Mouse (Mus musculus) midbrain, embryonic 12.5 days (tissue): ENCODE data around the gene Atp5j2. TPM values are rescaled to one million over a fixed set of nuclear protein-coding genes. Genes with fewer than 3 reads are reported as not detected.

Experiments
- ATAC-seq: fragments of 200-750 bp; cut with Nextera tagmentation; 2 replicates; pipeline ENCODE4 v1.8.0; 2017; ENCODE audit warnings: low read depth, moderate TSS enrichment, moderate library complexity; ENCODE audit not compliant: low FRiP score
- H3K27ac ChIP-seq: fragments of 300-500 bp; sonication (generic); replicated peaks from 2 replicates; pipeline ENCODE4 v1.5.1; 2016; ENCODE audit warnings: mild to moderate bottlenecking
- H3K27me3 ChIP-seq: fragments of 300-500 bp; sonication (generic); 2 replicates; pipeline ENCODE4 v1.6.1; 2016; ENCODE audit warnings: mild to moderate bottlenecking
- H3K36me3 ChIP-seq: fragments of 300-500 bp; sonication (generic); 2 replicates; pipeline ENCODE4 v1.6.1; 2016
- H3K4me1 ChIP-seq: fragments of 300-500 bp; sonication (generic); 2 replicates; pipeline ENCODE4 v1.6.1; 2016
- H3K4me2 ChIP-seq: fragments of 300-500 bp; sonication (generic); replicated peaks from 2 replicates; pipeline ENCODE4 v1.6.1; 2016; ENCODE audit warnings: mild to moderate bottlenecking, moderate library complexity
- H3K4me3 ChIP-seq: fragments of 300-500 bp; sonication (generic); 2 replicates; pipeline ENCODE4 v1.5.1; 2016; ENCODE audit warnings: mild to moderate bottlenecking
- H3K9ac ChIP-seq: fragments of 300-500 bp; sonication (generic); replicated peaks from 2 replicates; pipeline ENCODE4 v1.6.1; 2016; ENCODE audit warnings: mild to moderate bottlenecking, moderate library complexity
- H3K9me3 ChIP-seq: fragments of 300-500 bp; sonication (generic); 2 replicates; pipeline ENCODE4 v1.6.1; 2016; ENCODE audit warnings: mild to moderate bottlenecking
- WGBS: fragments of 180-500 bp; shearing (Covaris S2); methylation state at CpG from one replicate; pipeline ENCODE4 v1.1.7; 2016; 5-methylcytosine and 5-hydroxymethylcytosine counted together
- polyA plus RNA-seq: library from polyadenylated mRNA; unstranded; fragments of >200 nt; fragmentation: Nextera tagmentation; extraction: Ambion mirVana; gene quantifications from 2 replicates; pipeline ENCODE4 v1.2.1, GENCODE M21; 2016

The Atp5j2 gene
- polyA plus RNA-seq, 1 experiment from 2014 or later: 533 TPM

DNA sequence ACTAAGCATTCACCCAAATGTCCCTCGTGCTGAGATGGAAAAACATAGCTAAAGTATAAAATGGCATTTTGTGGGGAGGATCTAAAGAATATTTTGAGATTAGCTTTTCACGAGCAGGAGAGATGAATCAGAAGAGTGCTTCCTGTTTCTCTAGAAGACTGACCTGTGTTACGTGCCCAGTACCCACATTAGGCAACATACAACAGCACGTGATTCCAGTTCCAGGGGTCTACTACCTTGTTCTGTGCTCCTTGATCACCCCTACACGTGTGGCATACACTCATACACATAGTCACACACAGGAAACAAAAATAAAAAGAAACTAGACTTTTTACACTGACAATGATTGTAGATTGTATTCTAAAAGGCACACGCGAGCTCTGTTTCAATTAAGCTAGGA lies 8.5 kb upstream of the Atp5j2 start:
- 79% methylated on average over 7 of the region's 7 CpGs for WGBS
- ATAC-seq: no peak
- Histone ChIP-seq H3K36me3 (peaks cover 21% of the 10 kb centered on the region), H3K27me3 (no peaks in the 10 kb centered on the region), H3K27ac (no peak overlapping the region), H3K9me3 (no peaks in the 10 kb centered on the region), H3K4me3 (no peak overlapping the region), H3K4me2 (peak overlapping the region; percentile 99), H3K4me1 (peaks cover 18% of the 10 kb centered on the region), H3K9ac (no peak overlapping the region)

DNA sequence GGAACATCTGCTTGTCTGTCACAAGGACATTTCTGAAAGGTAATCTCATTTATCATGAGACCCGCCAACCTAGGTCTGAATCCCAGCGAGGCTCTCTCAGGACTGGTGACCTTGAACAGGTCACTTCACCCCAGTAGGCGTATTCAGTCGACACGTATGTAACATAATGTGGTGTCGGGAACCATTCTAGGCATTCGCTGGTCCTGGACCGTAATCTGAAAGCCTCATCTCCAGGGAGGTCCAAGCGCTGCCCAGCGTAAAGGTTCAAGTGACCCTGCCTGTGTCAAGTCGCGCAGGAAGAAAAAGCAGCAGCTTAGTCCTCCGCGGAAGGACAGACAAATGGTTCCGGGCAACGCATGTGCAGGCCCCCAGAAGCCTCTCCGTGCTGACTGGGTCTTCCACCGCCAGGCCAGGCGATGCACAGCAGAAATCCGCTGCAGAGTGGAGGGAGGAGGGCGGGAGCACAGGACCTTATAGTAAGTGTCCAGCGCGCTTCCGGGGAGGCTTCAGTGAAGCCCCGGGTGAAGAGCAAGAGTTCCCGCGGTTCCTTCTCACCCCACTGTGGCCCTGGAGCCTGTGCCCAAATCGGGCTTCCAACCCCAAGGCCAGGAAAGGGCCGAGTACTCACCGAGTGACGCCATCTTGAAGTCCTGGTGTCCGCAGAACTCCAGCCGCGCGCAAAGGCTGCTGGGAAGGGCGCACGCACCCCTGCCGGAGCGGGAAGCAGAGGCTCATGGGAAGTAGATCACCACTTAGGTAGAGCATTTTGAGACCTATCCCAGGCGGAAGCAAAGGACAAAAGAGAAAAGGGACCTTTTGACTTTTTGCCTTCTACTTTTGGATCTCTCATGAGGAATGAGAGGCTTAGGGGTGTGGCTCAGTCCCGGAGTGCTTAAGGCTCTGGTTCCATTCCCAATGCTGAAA lies 725 bp downstream of the Atp5j2 start:
- peaks cover 20% of the 10 kb centered on the region for H3K4me1 ChIP-seq
- H3K27ac ChIP-seq: peak overlapping the region; percentile 86
- H3K4me3 ChIP-seq: peak overlapping the region; percentile 91
- under 1% methylated on average over 41 of the region's 41 CpGs for WGBS
- H3K36me3 ChIP-seq: peaks cover 41% of the 10 kb centered on the region
- peak overlapping the region; percentile 89 for H3K4me2 ChIP-seq
- peak overlapping the region; percentile 96 for H3K9ac ChIP-seq
- H3K9me3 ChIP-seq: no peaks in the 10 kb centered on the region
- no peaks in the 10 kb centered on the region for H3K27me3 ChIP-seq
- ATAC-seq: peak; percentile 93

DNA sequence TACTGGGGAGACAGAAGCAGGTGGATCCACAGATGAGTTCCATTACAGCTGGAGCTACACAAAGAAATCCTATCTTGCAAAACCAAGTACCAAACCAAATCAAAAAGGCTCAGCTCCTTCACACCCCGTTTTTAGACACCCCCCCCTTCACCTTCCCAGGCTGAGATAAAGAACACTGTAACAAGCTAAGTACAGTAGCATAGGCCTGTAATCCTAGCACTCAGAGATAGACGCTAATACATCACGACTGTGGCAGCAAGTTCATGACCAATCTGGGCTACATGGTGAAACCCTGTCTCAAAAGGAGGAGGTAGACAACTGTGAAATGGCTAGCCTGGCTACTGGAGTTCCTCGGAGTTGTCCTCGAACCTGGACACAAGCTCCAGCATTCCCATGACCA lies 1.5 kb downstream of the Atp5j2 start:
- H3K36me3 ChIP-seq: peaks cover 41% of the 10 kb centered on the region
- no peaks in the 10 kb centered on the region for H3K9me3 ChIP-seq
- H3K4me2 ChIP-seq: peak overlapping the region; percentile 89
- WGBS: 53% methylated on average over 5 of the region's 5 CpGs
- H3K9ac ChIP-seq: peak overlapping the region; percentile 96
- peaks cover 20% of the 10 kb centered on the region for H3K4me1 ChIP-seq
- no peaks in the 10 kb centered on the region for H3K27me3 ChIP-seq
- peak overlapping the region; percentile 91 for H3K4me3 ChIP-seq
- ATAC-seq: no peak
- H3K27ac ChIP-seq: no peak overlapping the region

DNA sequence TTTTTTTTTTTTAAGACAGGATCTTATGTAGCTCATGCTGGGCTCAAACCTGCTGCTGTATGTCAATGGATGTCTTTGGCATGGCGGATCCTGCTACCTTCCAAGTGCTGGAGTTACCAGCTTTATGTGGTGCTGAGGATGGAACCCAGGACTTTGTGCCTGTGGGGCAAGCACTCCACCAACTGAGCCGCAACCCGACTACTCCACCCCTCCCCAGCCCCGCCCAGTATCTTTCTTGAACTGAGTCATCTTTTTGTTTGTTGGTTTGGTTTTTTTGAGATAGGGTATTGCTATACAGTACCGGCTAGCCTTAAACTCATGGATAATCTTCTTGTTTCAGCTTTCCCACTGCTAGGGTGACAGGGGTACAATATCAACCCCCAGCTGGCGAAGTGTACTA lies 2.4 kb downstream of the Atp5j2 start:
- Histone ChIP-seq H3K27me3 (no peaks in the 10 kb centered on the region), H3K9me3 (no peaks in the 10 kb centered on the region), H3K36me3 (peaks cover 39% of the 10 kb centered on the region), H3K4me3 (no peak overlapping the region), H3K27ac (no peak overlapping the region), H3K9ac (no peak overlapping the region), H3K4me2 (0 out of 2 replicates have a peak overlapping the region, but pooled peaks have one; percentile 89), H3K4me1 (peaks cover 20% of the 10 kb centered on the region)
- ATAC-seq: no peak
- WGBS: 94% methylated on average over 6 of the region's 6 CpGs

DNA sequence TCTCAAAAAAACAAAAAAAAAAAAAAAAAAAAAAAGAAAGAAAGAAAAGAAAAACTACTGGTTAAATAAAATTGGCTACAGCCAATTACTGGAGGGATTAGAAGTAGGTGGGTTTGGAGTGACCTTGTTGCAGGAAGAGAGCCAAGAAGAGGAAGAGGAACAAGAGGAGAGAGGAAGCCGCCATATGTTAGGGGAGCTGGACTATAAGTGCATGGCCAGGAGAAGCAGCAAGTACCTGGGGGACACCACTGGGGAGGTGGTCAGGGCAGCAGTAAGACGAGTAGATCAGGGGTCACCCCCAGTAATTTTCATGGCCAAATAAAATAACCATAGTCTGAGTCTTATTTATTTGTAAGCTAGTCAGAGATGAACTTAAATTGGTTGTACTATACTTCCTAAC lies 6.6 kb downstream of the Atp5j2 start:
- Histone ChIP-seq H3K9ac (no peak overlapping the region), H3K4me1 (peaks cover 9% of the 10 kb centered on the region), H3K27ac (no peak overlapping the region), H3K27me3 (no peaks in the 10 kb centered on the region), H3K36me3 (peaks cover 76% of the 10 kb centered on the region), H3K9me3 (no peaks in the 10 kb centered on the region), H3K4me3 (no peak overlapping the region), H3K4me2 (no peak overlapping the region)
- 93% methylated on average over 2 of the region's 2 CpGs for WGBS
- ATAC-seq: no peak

DNA sequence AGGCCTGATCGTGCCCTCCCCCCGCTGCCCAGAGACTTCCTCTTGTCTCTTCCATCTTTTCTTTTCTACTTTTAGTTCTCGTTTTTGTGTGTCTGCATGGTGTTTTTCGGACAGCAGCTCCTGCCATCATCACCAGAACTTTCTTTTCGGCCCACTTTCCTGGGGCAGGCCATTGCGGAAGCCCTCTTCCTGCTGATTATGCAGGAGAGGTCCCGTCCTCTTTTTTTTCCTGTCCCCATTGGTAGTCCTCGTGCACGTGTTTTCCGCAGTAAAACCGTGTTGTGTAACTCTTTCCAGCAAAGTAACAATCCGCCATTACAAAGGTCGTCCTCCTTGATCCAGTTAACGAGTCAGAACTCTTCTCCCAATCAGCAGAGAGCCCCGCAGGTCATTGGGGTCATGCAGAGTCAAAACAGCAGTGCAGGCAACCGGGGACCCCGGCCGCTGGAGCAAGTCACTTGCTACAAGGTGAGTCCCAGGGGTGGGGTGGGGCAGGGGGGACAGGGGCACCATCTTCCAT lies 13.3 kb downstream of the Atp5j2 start:
- WGBS: 87% methylated on average over 18 of the region's 18 CpGs
- H3K4me1 ChIP-seq: no peaks in the 10 kb centered on the region; the same call in 1 of the 2 replicates
- no peaks in the 10 kb centered on the region for H3K9me3 ChIP-seq
- H3K4me3 ChIP-seq: no peak overlapping the region
- H3K9ac ChIP-seq: no peak overlapping the region
- no peak for ATAC-seq
- no peaks in the 10 kb centered on the region for H3K27me3 ChIP-seq
- H3K27ac ChIP-seq: no peak overlapping the region
- H3K4me2 ChIP-seq: no peak overlapping the region
- peaks cover 99% of the 10 kb centered on the region for H3K36me3 ChIP-seq

DNA sequence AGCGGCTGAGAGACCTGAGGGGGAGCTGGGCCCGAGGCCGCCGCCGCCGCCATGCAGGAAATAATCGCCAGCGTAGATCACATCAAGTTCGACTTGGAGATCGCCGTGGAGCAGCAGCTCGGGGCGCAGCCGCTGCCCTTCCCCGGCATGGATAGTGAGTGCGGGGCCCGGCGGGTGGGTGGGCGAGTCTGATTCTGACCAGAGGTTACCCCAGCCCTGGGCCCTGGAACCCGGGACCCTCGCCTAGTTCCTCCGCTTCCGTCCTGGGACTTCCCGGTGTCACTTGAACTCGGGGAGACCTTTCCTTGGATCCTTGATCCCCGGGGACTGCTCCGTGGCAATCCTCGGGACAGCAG lies 24.6 kb downstream of the Atp5j2 start:
- Histone ChIP-seq H3K27me3 (no peaks in the 10 kb centered on the region), H3K36me3 (peaks cover 50% of the 10 kb centered on the region), H3K9me3 (no peaks in the 10 kb centered on the region), H3K27ac (peak overlapping the region; percentile 75), H3K4me3 (peak overlapping the region; percentile 88), H3K4me2 (peak overlapping the region; percentile 96), H3K4me1 (peaks cover 27% of the 10 kb centered on the region), H3K9ac (peak overlapping the region; percentile 93)
- ATAC-seq: peak; percentile 78
- under 1% methylated on average over 28 of the region's 28 CpGs for WGBS

DNA sequence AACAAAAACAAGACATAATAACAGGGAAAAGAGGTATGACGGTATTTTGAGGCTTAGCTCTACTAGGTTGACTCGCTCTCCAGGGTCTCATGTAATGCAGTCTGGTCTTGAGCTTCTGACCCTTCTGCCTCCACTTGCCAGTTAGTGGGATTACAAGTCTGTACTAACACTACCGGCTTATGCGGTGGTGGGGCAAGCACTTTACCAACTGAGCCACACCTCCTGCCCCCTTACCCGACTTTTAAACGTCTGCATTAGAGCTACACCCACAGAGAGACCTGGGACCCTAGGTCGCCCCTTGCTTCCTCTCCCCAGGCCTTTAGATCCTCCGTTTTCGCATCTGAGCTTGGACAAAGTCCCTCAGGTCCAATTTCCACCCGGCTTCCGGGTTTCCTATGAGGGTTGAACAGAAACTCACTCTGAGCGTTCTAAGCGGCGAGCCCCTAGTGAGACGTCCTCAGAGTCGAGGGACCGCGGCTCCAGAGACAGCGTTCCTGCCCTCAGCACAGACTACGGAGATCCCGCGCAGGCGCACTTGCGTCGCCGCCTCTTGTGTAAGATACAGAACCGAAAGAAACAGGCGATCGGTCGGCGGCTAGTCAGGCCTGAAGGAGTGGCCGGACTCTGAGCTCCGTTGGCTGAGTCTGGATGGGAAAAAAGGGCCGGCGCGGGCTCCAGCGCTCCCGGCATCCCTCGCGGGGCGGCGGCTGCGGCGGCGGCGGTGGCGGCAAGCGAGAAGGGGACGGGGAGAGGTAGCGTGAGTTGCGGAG lies 25.1 kb downstream of the Atp5j2 start, which contains the start of the genes Ptcd1 and Cpsf4:
Gene Ptcd1 (minus strand): TSS at position 573 of the 770 bp plus-strand sequence.
Gene Cpsf4 (plus strand): TSS at position 678 of the 770 bp plus-strand sequence.
- ATAC-seq: peak; percentile 97

DNA sequence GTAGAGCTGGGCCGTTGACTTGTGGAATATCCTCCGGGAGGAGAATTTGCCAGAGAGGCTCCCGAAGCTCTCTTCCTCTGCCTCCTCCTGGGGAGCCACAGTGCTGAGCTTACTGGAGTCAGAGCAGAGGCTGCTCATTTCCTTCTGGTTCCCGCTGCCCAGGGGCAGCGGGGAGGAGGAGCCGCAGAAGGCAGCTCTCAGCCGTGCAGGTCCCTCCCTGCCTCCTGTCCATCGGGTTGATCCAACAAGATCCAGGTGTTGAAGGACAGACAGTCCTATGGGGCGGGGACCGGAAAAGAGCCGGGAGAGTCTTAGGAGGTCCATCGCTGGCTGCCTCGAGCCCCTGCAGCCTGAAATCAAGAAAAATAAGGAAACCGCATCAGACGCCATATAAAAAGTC lies 26.7 kb downstream of the Atp5j2 start:
- H3K9ac ChIP-seq: no peak overlapping the region
- H3K4me3 ChIP-seq: no peak overlapping the region
- peaks cover 27% of the 10 kb centered on the region for H3K4me1 ChIP-seq
- H3K9me3 ChIP-seq: no peaks in the 10 kb centered on the region
- peaks cover 51% of the 10 kb centered on the region for H3K36me3 ChIP-seq
- no peak for ATAC-seq
- no peak overlapping the region for H3K27ac ChIP-seq
- WGBS: 90% methylated on average over 15 of the region's 15 CpGs
- no peak overlapping the region for H3K4me2 ChIP-seq
- H3K27me3 ChIP-seq: no peaks in the 10 kb centered on the region

More for the DNA sequence above, 25.1 kb downstream of the Atp5j2 start, which contains the start of the genes Ptcd1 and Cpsf4:
- under 1% methylated on average over 51 of the region's 51 CpGs for WGBS
- Histone ChIP-seq H3K4me3 (peak within 1 kb of the TSS; percentile 88), H3K27ac (peak within 1 kb of the TSS; percentile 83), H3K27me3 (no peaks in the 10 kb centered on the region), H3K36me3 (peaks cover 49% of the 10 kb centered on the region), H3K9me3 (no peaks in the 10 kb centered on the region), H3K9ac (peak within 1 kb of the TSS; percentile 93), H3K4me2 (peak within 1 kb of the TSS; percentile 96), H3K4me1 (peaks cover 27% of the 10 kb centered on the region)

DNA sequence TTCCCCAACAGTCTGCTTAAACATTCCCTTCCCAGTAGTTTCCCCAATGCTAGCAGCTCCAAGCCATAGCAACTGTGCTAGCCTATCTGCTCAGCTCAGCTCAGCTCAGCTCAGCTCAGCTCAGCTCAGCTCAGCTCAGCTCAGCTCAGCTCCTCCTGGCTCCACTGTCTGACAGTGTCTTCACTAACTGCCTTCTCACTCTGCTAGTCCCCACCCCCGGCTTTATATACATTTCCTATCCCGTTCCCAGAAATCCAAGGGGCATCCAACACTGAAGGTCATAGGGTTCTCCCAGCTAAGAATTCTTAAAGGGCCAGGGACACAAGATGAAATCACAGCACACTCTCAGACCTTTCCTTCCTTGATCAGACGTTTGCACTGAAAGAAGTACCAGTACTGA lies 27.2 kb downstream of the Atp5j2 start:
- no peak overlapping the region for H3K27ac ChIP-seq
- no peak overlapping the region for H3K9ac ChIP-seq
- H3K36me3 ChIP-seq: peaks cover 53% of the 10 kb centered on the region
- H3K9me3 ChIP-seq: no peaks in the 10 kb centered on the region
- no peaks in the 10 kb centered on the region for H3K27me3 ChIP-seq
- peaks cover 27% of the 10 kb centered on the region for H3K4me1 ChIP-seq
- ATAC-seq: no peak
- no peak overlapping the region for H3K4me3 ChIP-seq
- H3K4me2 ChIP-seq: no peak overlapping the region
- 68% methylated on average over 3 of the region's 3 CpGs for WGBS

DNA sequence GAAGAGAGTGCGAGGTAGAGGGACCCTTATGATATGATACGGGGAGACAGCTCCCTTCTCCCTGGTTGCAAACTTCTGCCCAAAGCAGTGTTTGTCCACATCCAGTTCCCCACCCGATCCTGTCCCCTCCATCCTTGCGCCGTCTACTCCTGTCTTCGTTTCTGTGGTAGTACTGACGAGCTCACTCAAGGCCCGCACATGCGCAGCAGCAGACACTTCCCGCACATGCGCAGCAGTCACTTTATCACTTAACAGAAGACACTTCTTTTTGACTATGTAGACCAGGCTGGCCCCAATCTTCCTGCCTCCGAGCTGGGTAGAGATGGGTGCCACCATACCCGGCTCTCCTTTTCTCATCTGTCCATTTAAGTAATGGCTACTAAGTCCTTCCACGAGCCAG lies 30.5 kb downstream of the Atp5j2 start:
- no peak overlapping the region for H3K4me2 ChIP-seq
- H3K4me1 ChIP-seq: peaks cover 11% of the 10 kb centered on the region
- no peak overlapping the region for H3K4me3 ChIP-seq
- H3K27me3 ChIP-seq: no peaks in the 10 kb centered on the region
- no peaks in the 10 kb centered on the region for H3K9me3 ChIP-seq
- ATAC-seq: no peak
- H3K9ac ChIP-seq: no peak overlapping the region
- no peak overlapping the region for H3K27ac ChIP-seq
- 91% methylated on average over 14 of the region's 14 CpGs for WGBS
- peaks cover 81% of the 10 kb centered on the region for H3K36me3 ChIP-seq

DNA sequence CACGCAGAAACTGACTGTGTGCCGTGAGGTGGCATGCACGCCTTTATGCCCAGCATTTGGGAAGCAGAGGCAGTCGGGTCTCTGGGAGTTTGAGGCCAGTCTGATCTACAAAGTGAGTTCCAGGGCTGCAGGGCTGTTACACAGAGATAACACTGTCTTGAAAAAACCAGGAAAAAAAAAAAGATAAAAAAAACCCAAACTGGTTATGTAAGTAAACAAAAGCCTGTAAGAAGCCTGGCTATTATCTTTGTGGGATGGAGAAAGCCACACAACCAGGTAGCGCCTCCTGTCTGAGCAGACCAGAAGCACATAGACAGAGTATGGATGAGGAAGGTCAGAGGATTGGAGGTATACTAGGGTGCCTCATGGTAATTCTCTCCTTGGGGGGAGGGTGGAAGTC lies 39.2 kb downstream of the Atp5j2 start:
- no peaks in the 10 kb centered on the region for H3K9me3 ChIP-seq
- no peak overlapping the region for H3K27ac ChIP-seq
- H3K9ac ChIP-seq: no peak overlapping the region
- no peak overlapping the region for H3K4me3 ChIP-seq
- H3K36me3 ChIP-seq: peaks cover 86% of the 10 kb centered on the region
- H3K4me2 ChIP-seq: no peak overlapping the region
- H3K4me1 ChIP-seq: no peaks in the 10 kb centered on the region
- no peaks in the 10 kb centered on the region for H3K27me3 ChIP-seq
- no peak for ATAC-seq
- 92% methylated on average over 5 of the region's 5 CpGs for WGBS
